Mouse (Mus musculus) lung, postnatal 10 days (tissue): ENCODE data around the gene Mamdc4.

Experiments used
- DNase-seq: peaks from one replicate; pipeline ENCODE4 v3.0.0; 2021

Mamdc4 gene

DNA sequence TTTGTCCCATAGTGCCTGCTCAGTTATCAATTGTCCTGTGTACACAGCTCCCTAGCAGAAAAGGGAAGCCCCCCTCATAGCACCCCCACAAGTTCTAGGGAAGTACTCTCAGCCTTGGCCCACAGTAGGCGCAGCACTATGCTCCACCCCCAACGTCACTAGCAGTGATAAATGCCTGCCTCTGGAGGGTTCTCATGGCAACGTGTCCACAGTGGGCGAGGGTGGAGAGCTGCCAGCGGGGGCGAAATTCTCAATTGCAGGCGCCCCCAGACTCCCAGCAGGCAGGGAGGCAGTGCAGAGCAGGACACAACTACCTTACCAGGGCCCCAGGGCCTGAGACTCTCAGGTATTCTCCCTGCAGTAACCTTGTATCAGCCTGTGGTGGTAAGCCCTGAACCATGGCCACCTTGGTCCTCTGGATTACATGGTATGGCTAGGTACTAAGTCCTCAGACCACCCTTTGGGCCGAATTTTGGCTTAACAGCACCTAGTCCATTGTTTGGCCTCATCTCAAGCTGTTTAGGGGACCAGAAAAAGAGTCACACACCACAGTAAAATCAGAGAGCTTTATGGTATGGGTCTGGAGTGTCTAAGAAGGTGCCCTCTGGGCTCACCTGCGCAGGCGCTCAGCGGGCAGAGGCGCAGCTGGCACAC, 7.9 kb upstream of the Mamdc4 start:
- peak; percentile 58 for DNase-seq

DNA sequence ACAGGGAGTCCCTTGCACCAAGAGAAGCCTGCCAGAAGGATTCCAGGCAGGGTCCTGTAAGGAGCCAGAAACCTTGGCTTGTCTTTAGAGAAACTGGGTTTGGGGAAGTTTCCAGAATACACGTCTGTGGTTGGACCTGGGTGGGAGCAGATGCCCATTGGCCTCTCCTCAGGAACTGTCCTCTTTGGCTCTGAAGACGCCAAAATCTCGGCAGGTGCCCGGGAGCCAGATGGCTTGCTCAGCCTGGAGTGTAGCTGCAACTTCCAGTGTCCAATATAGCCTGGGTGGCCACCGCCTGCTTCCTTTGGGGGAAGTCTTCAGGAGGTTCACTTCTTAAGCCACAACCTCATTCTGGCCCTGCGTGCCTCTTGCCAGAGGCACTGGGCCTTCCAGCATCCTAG, 7.3 kb upstream of the Mamdc4 start:
- DNase-seq = no peak

DNA sequence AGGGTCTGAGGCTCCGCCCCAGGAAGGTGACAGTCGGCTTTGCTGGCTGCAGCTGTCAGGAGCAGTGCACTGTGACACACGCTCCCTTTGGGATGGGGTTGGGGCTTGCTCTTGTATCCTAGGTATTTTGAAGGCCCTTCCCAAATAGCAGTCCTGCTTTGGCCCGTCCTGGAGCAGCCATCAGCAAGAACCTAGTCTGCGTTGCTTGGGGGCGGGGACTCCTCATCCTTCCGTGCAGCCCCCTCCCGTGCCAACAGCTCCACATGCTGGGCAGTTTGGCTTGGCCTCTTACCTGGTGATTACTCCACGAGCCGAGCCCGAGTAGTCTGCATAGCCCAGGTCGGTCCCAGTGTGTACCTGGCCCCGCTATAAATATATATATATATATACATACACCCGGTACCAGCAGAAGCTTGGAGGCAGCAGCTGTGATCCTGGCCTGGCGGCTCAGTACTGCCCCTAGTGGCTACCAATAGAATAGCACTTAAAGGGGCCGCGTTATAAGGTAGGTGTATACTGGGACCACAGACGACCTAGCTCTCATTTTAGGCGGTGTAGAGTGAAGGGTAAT, 6.7 kb upstream of the Mamdc4 start, which contains the start of gene Ajm1:
Gene Ajm1, minus strand, starts transcription at position 464 of the 571 bp plus-strand sequence.
- DNase-seq = peak; percentile 74

DNA sequence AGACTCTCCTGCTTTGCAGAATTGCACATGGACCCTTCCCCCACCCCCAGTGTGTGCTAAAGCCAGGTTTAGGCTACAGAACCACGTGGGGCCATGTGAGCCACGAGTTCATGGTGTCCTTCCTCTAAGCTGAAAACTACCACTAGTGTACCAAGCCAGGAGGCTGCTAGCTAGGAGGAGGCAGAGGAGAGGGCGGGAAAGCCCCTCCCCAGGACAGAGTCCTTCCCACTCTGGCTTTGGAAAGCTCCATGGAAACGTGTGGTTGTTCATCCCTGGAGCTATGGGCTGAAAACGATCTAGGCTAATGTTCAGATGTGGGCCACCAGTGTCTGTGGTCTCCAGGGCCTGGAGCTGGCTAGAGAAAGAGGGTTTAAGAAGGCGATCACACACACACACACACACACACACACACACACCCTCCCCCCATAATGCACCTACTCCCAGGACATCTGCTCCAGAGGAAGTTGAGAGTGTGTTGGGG, 6.0 kb upstream of the Mamdc4 start:
- DNase-seq = no peak

DNA sequence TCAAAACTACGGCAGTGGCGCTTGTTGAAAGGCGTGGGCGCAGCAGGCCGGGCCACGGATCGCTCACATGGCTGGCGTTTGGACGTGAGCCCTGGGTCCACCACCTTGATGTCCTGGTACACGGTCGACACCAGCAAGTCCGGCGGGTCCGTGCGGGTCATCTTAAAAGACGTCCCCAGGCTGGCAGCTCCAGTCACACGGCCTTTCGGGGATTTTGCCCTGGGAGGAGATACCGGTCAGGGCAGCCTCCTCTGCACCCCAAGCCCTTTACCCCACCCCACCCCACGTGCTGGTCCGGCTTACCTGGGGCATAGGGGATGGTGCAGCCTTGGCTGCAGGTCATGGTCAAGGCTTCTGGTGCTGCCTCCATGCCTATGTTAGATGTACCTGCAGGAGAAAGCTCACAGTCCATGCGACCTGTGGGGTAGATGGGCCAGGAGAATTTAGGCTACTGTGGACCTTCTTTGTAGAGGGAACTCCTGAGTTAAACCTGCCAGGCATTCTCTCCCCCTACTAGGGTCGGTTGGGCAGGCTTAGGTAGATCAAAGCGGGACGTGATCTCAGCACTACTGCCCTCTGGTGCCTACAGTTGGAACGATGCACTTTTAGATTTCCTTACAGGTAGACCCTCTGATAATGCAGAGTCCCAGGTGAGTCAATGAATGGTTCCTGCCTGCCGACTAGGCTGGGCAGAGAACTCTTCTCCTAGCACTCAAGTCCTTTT, 5.3 kb upstream of the Mamdc4 start:
- peak; percentile 60 for DNase-seq

DNA sequence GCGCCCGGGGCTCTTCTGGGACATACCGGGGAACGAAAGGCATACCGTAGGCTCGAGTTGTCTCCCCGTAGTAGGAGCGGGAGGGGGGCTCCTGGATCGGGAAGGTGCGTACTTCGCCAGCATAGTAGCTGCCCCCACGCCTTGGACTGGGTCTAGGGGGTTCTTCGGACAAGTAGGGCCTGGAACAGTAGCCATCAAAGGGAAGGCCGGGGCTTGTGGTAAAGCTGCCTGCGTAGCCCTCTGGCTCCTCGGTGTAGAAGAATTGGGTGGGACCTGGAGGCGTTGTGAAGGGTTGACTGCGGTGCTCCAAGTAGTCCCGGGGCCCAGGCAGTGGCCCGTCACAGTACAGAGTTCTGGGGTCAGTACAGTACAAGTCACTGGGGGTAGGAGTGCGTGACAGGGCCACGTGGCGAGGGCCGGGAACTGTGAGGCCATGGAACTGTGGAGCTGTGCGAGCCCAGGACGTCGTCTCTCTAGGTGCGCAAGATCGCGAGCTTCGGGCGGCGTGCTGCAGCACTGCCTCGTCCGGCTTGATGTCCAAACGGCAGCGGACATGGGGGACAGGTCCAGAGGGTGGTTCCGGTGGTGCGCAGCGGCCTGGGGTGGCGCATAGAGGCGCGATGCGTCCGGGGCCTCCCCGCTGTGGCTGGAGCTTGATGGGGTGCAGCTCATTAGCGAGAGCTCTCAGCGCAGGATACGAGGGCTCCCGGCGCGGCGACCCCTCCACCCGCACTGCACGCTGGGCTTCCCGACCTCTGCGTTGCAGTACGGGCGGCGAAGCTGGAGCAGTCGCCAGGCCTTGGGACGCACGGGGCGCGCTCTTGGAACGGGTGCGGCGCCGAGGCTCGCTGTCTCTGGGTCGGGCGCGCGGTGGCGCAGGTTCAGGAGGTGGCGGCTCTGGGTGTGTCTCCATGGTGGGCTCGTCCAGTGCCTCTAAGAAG, 4.4 kb upstream of the Mamdc4 start:
- DNase-seq = no peak

DNA sequence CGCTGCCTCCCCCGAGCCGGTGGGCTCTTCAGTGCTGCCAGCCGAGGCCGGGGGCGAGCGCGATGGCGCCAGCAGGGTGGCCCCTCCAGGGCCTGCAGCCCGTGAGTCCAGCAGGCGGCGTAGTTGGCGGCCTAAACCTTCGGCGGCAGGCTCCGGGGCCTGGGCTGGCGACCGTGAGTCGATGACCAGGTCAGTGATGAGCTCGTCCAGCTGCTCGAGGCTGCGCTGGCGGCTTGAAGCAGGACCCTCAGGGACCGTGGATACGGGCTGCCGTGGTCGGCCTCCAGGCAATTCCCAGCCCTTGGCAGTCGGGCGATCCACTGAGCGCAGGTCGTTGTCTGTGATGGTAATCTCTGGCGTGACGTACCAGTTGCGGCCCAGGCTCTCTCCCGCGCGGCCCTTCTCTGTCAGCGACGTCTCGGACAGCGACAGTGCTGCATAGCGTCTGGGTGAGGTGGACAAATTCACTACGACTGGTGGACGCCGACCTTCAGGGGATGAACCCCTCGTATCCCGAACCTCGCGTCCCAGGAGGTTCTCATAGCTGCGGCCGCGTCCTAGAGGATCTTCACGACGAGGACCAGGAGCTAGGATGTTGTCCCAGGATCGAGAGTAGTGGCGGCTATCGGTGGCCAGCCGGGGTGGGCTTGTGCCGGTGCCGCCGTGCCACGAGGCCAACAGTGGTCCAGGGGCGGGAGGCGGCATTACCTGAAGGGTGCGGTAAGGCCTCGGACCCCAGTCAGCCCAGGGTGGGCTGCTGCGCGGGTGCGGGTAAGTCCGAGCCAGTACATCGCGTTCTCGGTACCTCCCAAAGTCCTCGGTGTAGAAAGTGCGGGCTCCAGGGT, 3.5 kb upstream of the Mamdc4 start:
- peak; percentile 38 for DNase-seq

DNA sequence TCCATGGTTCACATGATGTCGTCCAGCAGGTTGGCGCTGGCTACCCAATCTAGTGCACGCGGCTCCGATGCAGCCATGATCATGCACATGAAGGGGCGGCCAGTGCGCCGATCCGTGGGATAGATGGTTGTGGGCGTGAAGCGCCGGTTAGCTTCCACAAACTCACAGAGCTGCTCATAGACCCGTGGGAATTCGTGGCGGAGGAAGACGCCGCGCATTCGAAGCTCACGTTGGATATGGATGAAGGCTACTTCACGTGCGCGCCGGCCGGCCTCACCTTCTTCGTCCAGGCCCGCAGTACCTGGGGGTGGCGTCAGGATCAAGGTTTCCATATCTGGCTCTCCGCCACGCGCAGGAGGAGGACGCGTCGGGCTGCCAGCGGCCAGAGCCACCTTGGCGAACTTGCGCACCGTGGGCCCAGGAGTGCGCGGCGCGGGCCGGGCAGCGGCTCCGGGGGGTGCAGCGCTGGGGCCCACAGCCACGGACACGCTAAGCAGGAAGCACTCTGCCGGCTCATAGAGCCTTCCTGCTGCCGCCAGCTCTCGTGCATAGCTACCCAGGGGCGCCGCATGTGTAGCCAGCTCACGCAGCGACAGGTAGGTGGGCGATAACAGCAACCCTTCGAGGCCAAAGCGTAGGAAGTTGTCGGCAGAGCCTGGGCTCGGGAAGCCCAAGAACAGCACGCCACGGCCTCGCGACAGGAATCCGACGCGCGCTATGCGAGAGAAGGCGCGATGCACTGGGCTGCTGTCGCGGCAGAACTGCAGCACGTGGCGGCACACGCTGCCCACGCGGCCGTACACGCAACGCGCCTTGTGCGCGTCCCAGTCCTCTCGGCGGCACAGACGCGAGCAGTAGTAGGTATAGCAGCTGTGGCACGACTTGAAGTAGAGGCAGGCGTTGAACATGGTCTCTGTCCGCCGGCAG, 2.6 kb upstream of the Mamdc4 start:
- no peak for DNase-seq

DNA sequence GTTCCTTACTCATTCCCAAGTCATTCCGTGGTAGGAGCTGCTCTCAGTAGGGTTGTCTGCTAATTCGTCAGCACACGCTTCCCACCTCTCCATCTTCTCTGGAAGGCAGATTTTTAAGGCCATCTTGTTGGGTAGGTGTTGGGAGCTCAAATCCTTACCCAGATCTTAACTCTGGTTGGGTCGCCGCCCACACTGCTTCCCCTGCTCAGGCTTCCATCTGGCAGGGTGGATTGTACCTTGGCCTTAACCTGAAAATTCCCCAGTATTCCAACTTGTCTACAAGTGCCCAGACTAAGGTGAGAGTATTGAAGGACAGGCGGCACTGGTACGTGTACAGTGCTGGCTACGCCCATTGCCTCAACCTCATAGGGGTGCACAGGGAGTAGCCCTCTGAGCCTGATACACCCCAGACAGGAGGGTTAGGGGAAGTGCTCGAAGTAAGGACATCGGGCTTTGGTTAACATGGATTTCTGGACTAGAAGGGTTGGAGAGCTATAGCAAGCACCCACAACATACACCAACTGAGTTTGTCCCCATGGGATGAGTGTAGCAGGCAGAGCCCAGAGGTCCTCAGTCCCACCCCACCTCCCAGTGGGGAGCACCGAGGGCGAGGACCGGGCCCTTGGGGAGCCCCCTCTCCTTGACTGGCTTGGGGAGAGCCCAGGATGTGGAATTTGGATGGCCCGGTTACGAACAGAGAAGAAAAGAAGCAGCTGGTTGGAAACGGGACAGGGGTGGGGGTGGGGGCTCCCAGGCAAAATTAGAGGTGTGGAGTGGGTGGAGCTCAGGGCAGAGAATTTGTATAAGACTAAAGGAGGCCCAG, 1.6 kb upstream of the Mamdc4 start:
- DNase-seq = no peak

DNA sequence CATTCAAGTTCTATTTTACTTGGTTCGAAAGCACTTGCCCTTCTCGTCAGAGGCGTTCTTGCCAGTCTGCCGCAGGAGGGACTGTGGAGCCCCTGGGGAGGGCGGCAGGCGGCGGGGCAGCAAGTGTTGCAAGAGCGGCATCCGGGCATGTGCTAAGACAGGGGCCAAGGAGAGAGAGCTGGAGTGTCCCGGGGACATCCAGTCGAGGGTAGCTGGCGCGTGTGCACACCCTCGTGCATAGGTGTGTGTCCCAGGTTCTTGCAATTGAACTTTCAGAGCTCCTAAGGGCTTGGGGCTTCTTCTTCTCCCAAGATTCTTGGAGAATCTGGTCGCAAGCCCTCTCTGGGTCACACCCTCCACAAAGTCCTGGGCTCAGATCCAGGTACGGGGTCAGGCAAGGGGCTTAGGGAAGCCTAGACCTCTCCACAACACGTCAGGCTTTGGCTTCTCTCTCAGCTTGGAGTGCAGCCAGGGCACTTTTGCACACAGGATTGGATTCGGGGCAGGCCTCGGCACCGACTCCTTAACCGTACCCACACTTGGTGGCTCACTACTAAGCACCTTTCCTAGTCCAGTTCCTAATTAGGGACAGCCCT, 885 bp upstream of the Mamdc4 start:
- DNase-seq = peak; percentile 66

DNA sequence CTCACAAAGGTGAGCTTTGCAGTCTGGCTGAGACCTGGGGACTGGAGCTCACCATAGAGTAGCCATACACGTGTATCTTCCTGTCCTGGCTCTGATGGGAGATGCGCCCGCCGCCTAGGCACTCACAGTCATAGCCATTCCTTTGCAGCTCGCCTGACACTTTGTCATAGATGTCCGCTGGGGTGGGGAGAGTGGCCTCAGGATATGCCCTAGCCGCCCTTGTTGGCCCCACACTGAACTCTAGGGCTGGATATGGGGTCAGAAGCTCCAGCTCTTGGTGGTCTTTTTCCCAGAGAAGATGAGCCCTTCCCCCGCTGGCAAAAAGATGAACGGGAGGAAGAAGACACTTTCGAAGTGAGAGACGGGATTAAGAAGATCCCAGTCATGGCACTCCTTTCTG, 509 bp downstream of the Mamdc4 start:
- DNase-seq = no peak

DNA sequence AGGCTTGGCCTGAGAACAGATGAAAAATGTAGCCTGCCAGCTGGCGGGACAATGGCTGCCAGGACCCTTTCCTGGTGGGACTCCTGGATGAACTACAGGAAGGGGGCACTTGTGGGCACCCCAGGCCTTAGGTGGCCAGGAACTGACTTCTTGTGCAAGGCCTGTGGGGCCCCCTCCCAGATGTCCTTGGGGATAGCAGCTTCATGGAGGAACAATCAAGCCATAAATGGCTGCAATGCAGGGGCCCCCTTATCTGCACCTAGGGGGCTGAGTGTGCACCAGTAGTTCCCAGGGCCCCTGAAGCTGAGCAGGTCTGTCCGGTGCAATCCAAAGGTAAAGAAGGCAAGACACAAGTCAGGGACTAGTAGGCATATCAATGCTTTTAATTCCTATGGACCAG, 1.6 kb downstream of the Mamdc4 start:
- DNase-seq = no peak

DNA sequence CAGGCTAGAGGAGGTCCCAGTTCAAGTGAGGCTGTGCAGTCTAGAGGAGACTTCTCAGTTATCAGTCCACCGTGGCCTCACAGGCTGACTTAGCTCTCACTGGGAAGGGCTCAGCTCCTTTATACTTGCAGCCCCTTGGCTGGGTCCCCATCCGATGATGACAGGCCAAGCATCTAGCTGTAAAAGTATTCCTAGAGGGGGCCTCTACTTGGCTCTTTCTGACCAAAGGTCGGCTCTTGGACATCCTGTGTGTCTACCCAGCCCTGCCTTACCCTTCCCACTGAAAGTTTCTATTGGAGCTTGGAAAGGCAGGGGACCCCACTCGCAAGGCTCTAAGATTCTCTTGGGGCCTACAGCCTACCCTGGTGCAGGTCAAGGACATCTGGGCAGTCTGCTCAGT, 3.4 kb downstream of the Mamdc4 start:
- no peak for DNase-seq

DNA sequence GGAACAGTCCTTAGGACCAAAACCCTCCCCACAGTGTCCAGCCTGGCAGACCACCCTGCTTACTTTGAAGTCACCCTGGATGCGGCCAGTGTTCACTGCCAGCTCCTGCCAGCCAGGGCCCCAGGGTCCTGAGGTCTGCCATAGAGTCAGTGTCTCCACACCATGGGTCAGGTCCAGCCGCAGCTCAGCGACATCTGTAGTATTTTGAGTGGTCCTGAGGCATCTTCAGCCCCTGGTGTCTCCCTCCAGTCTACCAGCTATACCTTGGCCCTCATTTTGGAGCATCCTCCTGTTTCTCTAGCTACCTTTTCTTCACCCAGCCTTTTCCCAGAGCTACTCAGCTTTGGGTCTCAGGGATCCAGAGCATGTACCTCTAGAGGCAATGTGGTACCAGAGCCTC, 5.3 kb downstream of the Mamdc4 start:
- DNase-seq = no peak

DNA sequence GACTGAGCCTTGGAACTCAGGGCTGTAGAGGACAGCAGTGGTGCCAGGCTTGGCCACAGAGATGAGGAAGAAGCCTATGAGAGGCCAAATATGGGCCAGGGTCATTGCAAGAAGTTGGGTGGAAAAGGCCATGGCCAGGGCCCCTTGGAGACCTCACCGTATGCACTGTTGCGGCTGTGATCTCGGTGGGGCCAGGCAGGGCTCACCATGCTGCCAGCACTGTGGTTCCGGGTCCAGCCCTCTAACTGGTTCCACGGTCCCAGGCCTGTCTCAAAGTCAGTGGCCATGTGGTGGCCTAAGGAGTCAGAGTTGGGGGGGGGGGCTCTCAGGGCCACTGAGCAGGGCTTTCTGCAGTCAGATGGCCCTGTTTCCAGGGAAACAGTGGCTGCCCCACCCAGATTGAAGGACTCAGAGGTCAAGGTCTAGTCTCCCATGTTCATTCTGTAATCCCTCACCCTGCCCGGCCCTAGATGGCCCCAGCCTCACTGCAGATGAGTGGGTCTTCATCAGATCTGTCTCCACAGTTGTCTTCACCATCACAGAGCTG, 6.1 kb downstream of the Mamdc4 start:
- DNase-seq = no peak

DNA sequence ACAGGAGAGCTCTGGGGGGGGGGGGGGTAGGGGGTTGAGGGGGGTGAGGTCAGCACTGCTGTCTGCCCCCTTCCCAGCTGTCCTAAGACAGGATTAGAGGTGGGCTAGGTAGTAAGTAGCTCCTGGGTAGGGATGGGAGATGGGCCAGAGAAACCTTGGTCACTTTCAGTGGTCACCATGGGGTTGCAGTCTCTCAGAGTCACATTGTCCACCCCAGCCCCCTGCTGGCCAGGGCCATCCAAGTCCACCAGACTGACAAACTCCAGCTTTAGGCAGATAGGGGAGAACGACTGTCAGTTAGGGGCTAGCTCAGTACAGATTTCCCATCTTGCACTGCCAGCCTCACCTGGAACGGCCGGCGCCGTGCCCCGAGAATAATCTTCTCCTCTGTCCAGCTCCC, 8.1 kb downstream of the Mamdc4 start:
- DNase-seq = no peak

DNA sequence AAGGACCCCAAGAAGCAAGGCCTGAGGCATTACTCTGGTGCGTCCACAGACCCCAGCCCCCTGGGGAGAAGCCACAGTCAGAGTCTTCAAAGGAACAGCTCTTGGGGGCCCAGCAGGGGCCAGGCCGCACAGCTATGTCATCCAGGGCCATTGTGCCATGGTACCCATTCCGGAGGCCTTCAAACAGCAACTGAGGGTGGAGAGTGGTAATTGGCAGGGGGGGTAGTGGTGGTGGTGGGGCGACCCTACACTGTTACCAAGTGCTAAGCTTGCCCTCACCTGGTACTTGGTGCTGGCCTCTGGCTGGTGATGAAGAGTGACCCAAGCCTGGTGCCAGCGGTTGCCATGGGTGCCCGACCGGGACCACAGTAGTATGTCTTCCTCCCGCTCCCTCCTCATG, 8.9 kb downstream of the Mamdc4 start:
- no peak for DNase-seq

DNA sequence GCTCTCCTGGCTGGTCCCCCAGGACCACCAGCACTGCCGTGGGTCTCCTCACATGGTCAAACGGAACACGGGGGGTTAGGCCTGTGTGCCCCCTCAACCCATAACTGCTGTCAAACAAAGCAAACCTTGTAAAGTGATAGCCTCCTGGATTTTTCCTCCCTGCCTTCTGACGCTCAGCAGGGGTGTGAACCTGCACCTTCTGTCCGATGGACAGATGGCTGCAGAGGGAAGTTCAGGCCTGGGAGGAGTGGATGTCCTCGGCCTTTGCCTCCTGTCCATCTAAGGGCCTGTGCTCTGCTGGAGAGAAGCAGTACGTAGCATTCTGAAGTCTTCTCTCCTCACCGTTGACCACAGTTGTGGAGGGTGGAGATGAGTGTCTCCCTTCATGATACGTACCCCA, 12.7 kb downstream of the Mamdc4 start:
- no peak for DNase-seq

DNA sequence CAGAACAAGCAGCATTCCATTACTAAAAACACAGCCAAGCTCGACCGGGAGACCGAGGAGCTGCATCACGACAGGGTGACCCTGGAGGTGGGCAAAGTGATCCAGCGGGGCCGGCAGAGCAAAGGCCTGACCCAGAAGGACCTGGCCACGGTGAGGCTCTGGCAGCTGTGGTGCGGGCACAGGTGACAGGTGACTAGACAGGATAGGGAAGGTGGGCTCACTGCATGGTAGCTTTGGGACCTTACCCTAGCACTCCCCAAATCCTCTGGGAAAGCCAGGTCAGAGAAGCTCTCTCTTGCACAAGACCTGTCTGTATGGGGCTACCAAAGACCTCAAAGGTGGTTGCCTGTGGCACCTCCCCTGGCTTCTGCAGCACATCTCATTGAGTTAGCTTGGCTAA, 14.1 kb downstream of the Mamdc4 start:
- DNase-seq = no peak
